Mouse (Mus musculus) liver, postnatal 0 days (tissue): ENCODE measurements at regions not wholly inside any gene's neighbourhood (a gene's known extent, or its start where the extent isn't known, plus 50 kb on each side); places are given as distances from the start of the nearest gene placed in this dataset.

Source experiments
- ATAC-seq: fragments of 200-750 bp; cut with Nextera tagmentation; 2 replicates; pipeline ENCODE4 v1.8.0; 2017; ENCODE audit warnings: mild to moderate bottlenecking, moderate library complexity
- DNase-seq: peaks from one replicate; pipeline ENCODE4 v3.0.0-alpha.2; 2016
- H3K27ac ChIP-seq: fragments of 300-500 bp; sonication (generic); 2 replicates; pipeline ENCODE4 v1.5.1; 2014; ENCODE audit warnings: antibody characterized with exemption, moderate library complexity, mild to moderate bottlenecking, low read depth
- H3K27me3 ChIP-seq: fragments of 300-500 bp; sonication (generic); 2 replicates; pipeline ENCODE4 v1.6.1; 2014; ENCODE audit warnings: low read length, control low read depth, mixed read lengths; ENCODE audit not compliant: insufficient read depth
- H3K36me3 ChIP-seq: fragments of 300-500 bp; sonication (generic); replicated peaks from 2 replicates; pipeline ENCODE4 v1.6.1; 2014; ENCODE audit warnings: mild to moderate bottlenecking, control low read depth, low read length, moderate library complexity, mixed read lengths; ENCODE audit not compliant: insufficient read depth
- H3K4me1 ChIP-seq: fragments of 300-500 bp; sonication (generic); 2 replicates; pipeline ENCODE4 v1.6.1; 2014; ENCODE audit warnings: antibody characterized with exemption, mild to moderate bottlenecking, control low read depth; ENCODE audit not compliant: insufficient read depth
- H3K4me2 ChIP-seq: fragments of 300-500 bp; sonication (generic); 2 replicates; pipeline ENCODE4 v1.6.1; 2014; ENCODE audit warnings: low read depth, mild to moderate bottlenecking, low read length, moderate library complexity, mixed read lengths
- H3K4me3 ChIP-seq: fragments of 300-500 bp; sonication (generic); 2 replicates; pipeline ENCODE4 v1.5.1; 2014; ENCODE audit warnings: low read depth, low read length
- H3K9ac ChIP-seq: fragments of 300-500 bp; sonication (generic); replicated peaks from 2 replicates; pipeline ENCODE4 v1.6.1; 2014; ENCODE audit warnings: mild to moderate bottlenecking, moderate library complexity
- H3K9me3 ChIP-seq: fragments of 300-500 bp; sonication (generic); 2 replicates; pipeline ENCODE4 v1.6.1; 2016; ENCODE audit warnings: mild to moderate bottlenecking, control low read depth, low read length, mixed read lengths
- CTCF ChIP-seq: sonication (generic); IDR thresholded peaks from 2 replicates; pipeline ENCODE4 v1.5.1; 2016; ENCODE audit warnings: antibody characterized with exemption, low read depth
- EP300 ChIP-seq: IDR thresholded peaks from 2 replicates; pipeline ENCODE4 v1.6.1; 2016; ENCODE audit warnings: antibody characterized with exemption, low read depth, mild to moderate bottlenecking
- WGBS: fragments of 180-500 bp; shearing (Covaris S2); extraction: QIAGEN DNeasy Blood & Tissue Kit; methylation state at CpG from one replicate; pipeline ENCODE4 v1.1.7; 2014; ENCODE audit not compliant: insufficient replicate concordance; 5-methylcytosine and 5-hydroxymethylcytosine counted together

GRCm38 (mm10) chr2:167752805-167753556 lies 63.4 kb upstream of the Tmem189 start:
- DNase-seq (no peak), ATAC-seq (no peak)
- no peak overlapping the region for H3K4me2 ChIP-seq
- H3K27ac ChIP-seq = peak overlapping the region; percentile 65
- TF ChIP-seq CTCF = no peak
- TF ChIP-seq EP300 = no peak
- WGBS = 53% methylated on average over 12 of the region's 12 CpGs
- H3K9ac ChIP-seq = peak overlapping the region; percentile 38; the same call in 1 of the 2 replicates
- no peak overlapping the region for H3K4me3 ChIP-seq
- H3K36me3 ChIP-seq = no peaks in the 10 kb centered on the region
- peaks cover 37% of the 10 kb centered on the region for H3K4me1 ChIP-seq
- no peaks in the 10 kb centered on the region for H3K9me3 ChIP-seq
- no peaks in the 10 kb centered on the region for H3K27me3 ChIP-seq

GRCm38 (mm10) chr2:167751585-167751984 lies 62.0 kb upstream of the Tmem189 start:
- Histone ChIP-seq H3K9ac (no peak overlapping the region), H3K9me3 (no peaks in the 10 kb centered on the region), H3K4me2 (no peak overlapping the region), H3K27me3 (no peaks in the 10 kb centered on the region), H3K4me3 (no peak overlapping the region), H3K27ac (0 out of 2 replicates have a peak overlapping the region, but pooled peaks have one; percentile 12), H3K36me3 (no peaks in the 10 kb centered on the region), H3K4me1 (peaks cover 39% of the 10 kb centered on the region)
- no peak for DNase-seq
- TF ChIP-seq EP300 (no peak), CTCF (no peak)
- WGBS = 25% methylated on average over 2 of the region's 2 CpGs
- no peak for ATAC-seq

- H3K27me3 ChIP-seq = no peaks in the 10 kb centered on the region
- DNase-seq (no peak), ATAC-seq (no peak)
- no peaks in the 10 kb centered on the region for H3K36me3 ChIP-seq
- H3K27ac ChIP-seq = peak overlapping the region; percentile 48; the same call in 1 of the 2 replicates
- H3K9ac ChIP-seq = no peak overlapping the region
- peaks cover 30% of the 10 kb centered on the region for H3K4me1 ChIP-seq
- TF ChIP-seq CTCF (no peak), EP300 (no peak)
- H3K4me2 ChIP-seq = no peak overlapping the region
- no peaks in the 10 kb centered on the region for H3K9me3 ChIP-seq
- H3K4me3 ChIP-seq = no peak overlapping the region
- WGBS = 69% methylated on average over 6 of the region's 6 CpGs
Observed at GRCm38 (mm10) chr2:167748297-167748696, 58.7 kb upstream of the Tmem189 start.

GRCm38 (mm10) chr2:167747164-167747843 lies 57.7 kb upstream of the Tmem189 start:
- ATAC-seq (peak; percentile 69), DNase-seq (peak; percentile 63)
- no peaks in the 10 kb centered on the region for H3K27me3 ChIP-seq
- no peak for TF ChIP-seq CTCF
- no peak for TF ChIP-seq EP300
- 0 out of 2 replicates have a peak overlapping the region, but pooled peaks have one; percentile 8 for H3K9ac ChIP-seq
- 38% methylated on average over 13 of the region's 13 CpGs for WGBS
- peaks cover 25% of the 10 kb centered on the region for H3K4me1 ChIP-seq
- no peak overlapping the region for H3K4me2 ChIP-seq
- no peaks in the 10 kb centered on the region for H3K9me3 ChIP-seq
- H3K27ac ChIP-seq = peak overlapping the region; percentile 64
- no peak overlapping the region for H3K4me3 ChIP-seq
- H3K36me3 ChIP-seq = no peaks in the 10 kb centered on the region

GRCm38 (mm10) chr2:167746344-167746743 lies 56.7 kb upstream of the Tmem189 start:
- Histone ChIP-seq H3K9me3 (no peaks in the 10 kb centered on the region), H3K36me3 (no peaks in the 10 kb centered on the region), H3K27ac (no peak overlapping the region), H3K27me3 (no peaks in the 10 kb centered on the region), H3K4me1 (peaks cover 22% of the 10 kb centered on the region), H3K4me2 (no peak overlapping the region), H3K9ac (no peak overlapping the region), H3K4me3 (no peak overlapping the region)
- DNase-seq = no peak
- no peak for ATAC-seq
- TF ChIP-seq EP300 = no peak
- TF ChIP-seq CTCF = no peak
- 76% methylated on average over 4 of the region's 4 CpGs for WGBS

GRCm38 (mm10) chr2:167745409-167745808 lies 55.8 kb upstream of the Tmem189 start:
- Histone ChIP-seq H3K4me1 (peaks cover 22% of the 10 kb centered on the region), H3K36me3 (no peaks in the 10 kb centered on the region), H3K9ac (no peak overlapping the region), H3K27me3 (no peaks in the 10 kb centered on the region), H3K4me3 (no peak overlapping the region), H3K27ac (no peak overlapping the region), H3K4me2 (no peak overlapping the region), H3K9me3 (no peaks in the 10 kb centered on the region)
- no peak for ATAC-seq
- WGBS = 80% methylated on average over 6 of the region's 6 CpGs
- TF ChIP-seq EP300 (no peak), CTCF (no peak)
- DNase-seq = no peak
